Mouse (Mus musculus) left cerebral cortex, postnatal 10 days (tissue): Measurements from ENCODE around the gene Kansl2. TPM values are rescaled to one million over a fixed set of nuclear protein-coding genes. Genes with fewer than 3 reads are reported as not detected.

Experiments used
- DNase-seq, 2 experiments: peaks; one replicate each; pipeline ENCODE4 v3.0.0; 2021 to 2022; ENCODE audit warnings: low spot score in 2 of 2, mixed read lengths in 1 of 2; ENCODE audit errors: extremely low spot score in 1 of 2
- intact Hi-C: fragments of 180-260 bp; cut with DNase I; formaldehyde crosslinking; loops from one replicate; pipeline ENCODE4 v1.15.1; 2025
- total RNA-seq, 2 experiments: library from RNA; stranded (reverse); gene quantifications; 2 replicates each; pipeline ENCODE4 v1.2.3; 2021

Kansl2 gene
- total RNA-seq = 10 to 100 TPM; 62.2 to 64.0 TPM

- intact Hi-C loops = no loop called here
These were observed at the start of gene Kansl2 for GRCm38 (mm10) chr15:98533881-98534627. TSS of gene Kansl2 (minus strand) at chr15:98534264.

GRCm38 (mm10) chr15:98582996-98583395 lies 48.9 kb upstream of the Kansl2 start:
- no peak for DNase-seq
- intact Hi-C loops = loop anchor here (5.0 kb wide), 1 partner anchor 214 kb away; no protein-coding TSS in a partner anchor

More at GRCm38 (mm10) chr15:98533881-98534627, at the start of gene Kansl2:
- DNase-seq = peak; percentile 98 to 99

- intact Hi-C loops = loop anchor here (5.0 kb wide), 1 partner anchor 215 kb away; no protein-coding TSS in a partner anchor
- DNase-seq = peak in 1 of 2 experiments; percentile 26
These were observed 48.3 kb upstream of the Kansl2 start for GRCm38 (mm10) chr15:98582410-98582809.

DNA sequence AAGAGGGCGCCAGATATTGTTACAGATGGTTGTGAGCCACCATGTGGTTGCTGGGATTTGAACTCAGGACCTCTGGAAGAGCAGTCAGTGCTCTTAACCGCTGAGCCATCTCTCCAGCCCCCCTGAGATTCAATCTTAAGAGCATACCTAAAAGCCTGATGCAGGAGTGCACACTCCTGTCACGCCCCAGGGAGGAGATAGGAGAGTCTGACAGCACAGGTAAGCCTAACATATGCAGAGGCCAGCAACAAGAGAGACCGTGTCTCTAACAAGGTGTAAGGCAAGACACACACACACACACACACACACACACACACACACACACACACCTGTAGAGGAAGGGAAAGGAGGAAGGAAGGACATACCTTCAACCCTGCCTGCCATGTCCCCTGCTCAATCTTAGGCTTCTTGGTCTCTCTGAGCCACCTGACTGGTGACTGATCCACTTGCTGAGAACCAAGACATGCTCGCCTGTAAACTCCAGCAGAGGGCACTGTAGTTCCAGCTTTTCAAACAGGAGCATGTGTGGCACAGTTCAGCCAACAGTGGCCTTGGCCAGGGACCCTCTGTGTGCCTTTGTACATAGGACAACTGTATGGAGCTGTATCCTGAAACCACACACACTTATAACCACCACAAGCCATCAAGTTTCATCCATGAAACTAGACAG lies 45.9 kb upstream of the Kansl2 start:
- DNase-seq = peak; percentile 71 to 76
- intact Hi-C loops = loop anchor here (2.0 to 10.0 kb wide), 3 partner anchors 37 to 217 kb away; partner anchors contain the start of gene Ccdc65

GRCm38 (mm10) chr15:98579310-98579709 lies 45.2 kb upstream of the Kansl2 start:
- DNase-seq = no peak
- intact Hi-C loops = loop anchor here (10.0 kb wide), 1 partner anchor 125 kb away; the partner anchor contains the start of gene Ccdc65

DNA sequence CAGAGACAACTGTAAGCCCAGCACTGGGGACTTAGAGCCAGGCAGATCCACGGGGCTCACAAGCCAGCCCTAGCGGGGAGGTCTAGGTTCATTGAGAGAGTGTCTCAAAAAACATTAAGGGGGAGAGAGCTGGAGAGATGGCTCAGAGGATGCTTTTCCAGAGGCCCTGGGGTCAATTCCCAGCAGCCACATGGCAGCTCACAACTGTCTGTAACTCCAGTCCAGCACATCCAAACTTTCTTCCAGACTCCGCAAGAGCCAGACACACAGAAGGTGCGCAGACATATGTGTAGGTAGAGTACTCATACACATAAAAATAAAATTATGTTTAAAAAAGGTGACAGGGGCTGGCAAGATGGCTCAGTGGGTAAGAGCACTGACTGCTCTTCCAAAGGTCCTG lies 39.2 kb upstream of the Kansl2 start:
- intact Hi-C loops = loop anchor here (10.0 kb wide), 1 partner anchor 132 kb away; the partner anchor contains the start of gene Ccdc65

GRCm38 (mm10) chr15:98570873-98571538 lies 36.9 kb upstream of the Kansl2 start, which contains the start of the genes Ccnt1 and 4930415O20Rik:
TSS of gene Ccnt1 (minus strand) at chr15:98570923.
TSS of gene 4930415O20Rik (plus strand) at chr15:98571004.
- DNase-seq = no peak
- intact Hi-C loops = loop anchor here (10.0 kb wide), 1 partner anchor 134 kb away; the partner anchor contains the start of gene Ccdc65

More for the DNA sequence above, 39.2 kb upstream of the Kansl2 start:
- DNase-seq = no peak

DNA sequence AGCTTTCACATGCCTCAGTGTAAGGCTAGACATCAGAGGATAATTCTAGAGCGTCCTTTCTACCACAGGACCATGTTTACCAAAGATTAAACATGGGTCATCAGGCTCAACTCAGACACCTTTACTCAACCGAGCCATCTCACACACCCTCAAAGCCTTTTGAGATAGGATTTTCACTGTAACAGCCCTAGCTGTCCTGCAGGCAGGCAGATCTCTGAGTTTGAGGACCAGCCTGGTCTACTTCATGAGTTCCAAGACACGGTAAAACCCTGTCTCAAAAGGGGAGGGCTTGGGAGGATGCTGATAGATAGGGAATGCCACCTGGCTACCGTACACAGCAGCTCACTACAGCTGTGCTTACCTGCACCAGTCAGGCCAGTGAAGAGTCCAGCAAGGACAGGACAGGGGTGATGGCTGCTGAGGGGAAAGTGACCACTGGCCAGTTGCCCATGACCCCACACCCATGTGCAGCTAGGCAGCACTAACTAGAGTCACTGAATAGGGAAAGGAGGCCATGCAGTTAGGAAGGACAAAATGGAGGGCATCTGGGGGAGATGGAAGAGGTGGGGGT lies 35.8 kb upstream of the Kansl2 start:
- DNase-seq = no peak
- intact Hi-C loops = loop anchor here (10.0 kb wide), 1 partner anchor 135 kb away; the partner anchor contains the start of gene Ccdc65

DNA sequence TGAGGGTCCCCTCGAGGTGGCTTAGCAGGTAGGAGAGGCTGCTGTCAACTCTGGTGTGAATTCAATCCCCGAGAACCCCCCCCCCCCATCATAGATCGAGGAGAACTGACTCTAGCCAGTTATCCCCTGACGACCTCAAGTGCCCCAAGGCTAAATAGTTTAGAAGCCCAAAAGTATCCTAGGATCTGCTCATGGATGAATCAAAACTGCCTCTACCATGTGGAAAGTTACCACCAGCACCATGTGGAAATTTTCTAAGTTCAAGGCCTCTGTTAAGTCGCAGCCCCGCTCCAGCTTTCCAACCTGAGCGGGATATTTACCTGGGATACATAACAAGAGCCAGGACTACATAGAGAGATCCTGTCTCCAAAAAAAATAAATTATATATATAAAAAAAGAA lies 35.2 kb upstream of the Kansl2 start:
- intact Hi-C loops = no loop called here
- no peak for DNase-seq

DNA sequence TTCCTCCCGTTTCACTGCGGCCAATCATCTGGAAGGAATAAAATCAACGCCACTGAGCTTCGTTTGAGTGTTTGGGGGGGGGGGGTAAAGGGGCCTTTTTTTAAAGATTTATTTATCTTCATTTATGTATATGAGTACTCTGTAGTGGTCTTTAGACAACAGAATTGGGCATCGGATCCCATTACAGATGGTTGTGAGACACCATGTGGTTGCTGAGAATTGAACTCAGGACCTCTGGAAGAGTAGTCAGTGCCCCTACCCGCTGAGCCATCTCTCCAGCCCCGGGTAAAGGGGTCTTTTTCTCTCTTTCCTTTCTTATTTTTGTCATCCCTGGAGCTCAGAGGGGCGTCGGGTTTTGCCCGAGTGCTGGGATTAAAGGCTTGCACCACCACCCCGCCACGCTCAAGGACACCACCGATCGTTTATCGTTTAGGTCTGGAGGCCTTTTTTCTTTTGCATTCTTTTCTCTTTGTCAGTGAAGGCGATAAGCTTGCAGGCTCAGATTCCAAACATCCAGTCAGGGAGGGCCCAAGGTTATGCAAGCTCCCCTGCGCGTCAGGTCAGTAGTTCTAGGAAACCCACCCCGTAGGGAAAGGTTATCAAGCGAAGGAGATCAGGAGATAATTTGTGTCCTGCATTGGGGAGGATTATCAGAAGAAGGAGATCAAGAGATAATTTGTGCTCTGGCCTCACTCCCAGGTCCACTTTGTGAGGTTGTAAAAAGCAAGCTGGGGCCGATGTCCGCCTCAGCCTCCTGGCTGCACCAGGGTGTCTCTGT lies 34.4 kb upstream of the Kansl2 start:
- DNase-seq = no peak
- intact Hi-C loops = no loop called here

- intact Hi-C loops = no loop called here
These were observed 33.4 kb upstream of the Kansl2 start for GRCm38 (mm10) chr15:98567278-98568134.

DNA sequence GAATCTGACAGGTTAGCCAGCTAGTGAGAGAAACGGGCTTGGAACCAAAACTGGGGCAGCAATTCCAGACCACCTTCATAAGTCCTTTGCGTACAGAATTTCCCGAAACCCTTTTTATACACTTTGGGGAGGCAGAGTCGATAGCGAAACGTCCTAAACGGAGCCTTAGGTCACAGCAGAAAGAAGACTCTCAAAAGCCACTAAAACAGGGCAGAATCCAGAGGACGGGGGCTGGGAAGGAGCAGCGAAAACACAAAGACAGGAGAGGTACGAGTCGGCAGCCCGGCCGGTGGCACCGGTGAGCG lies 32.9 kb upstream of the Kansl2 start:
- DNase-seq = no peak
- intact Hi-C loops = no loop called here

More at GRCm38 (mm10) chr15:98567278-98568134, 33.4 kb upstream of the Kansl2 start:
- peak; percentile 100 for DNase-seq

DNA sequence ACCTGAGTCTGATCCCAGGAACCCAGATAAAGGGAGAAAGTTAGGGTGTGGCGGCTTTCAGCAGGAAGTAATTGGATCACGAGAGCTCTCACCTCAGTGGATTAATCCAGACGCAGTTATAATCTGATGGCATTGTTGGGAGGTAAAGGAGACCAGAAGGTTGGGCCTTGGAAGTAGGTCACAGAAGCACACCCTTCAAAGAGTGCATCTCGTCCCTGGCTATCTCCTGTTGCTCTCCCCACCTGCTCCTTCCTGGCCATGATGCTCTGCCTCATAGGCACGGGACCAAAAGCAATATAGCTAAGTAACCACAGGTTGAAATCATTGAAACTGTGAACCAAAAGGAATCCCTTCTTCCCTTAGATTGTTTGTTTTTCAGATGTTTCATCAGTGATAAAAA lies 23.1 kb upstream of the Kansl2 start:
- no peak for DNase-seq
- intact Hi-C loops = no loop called here

DNA sequence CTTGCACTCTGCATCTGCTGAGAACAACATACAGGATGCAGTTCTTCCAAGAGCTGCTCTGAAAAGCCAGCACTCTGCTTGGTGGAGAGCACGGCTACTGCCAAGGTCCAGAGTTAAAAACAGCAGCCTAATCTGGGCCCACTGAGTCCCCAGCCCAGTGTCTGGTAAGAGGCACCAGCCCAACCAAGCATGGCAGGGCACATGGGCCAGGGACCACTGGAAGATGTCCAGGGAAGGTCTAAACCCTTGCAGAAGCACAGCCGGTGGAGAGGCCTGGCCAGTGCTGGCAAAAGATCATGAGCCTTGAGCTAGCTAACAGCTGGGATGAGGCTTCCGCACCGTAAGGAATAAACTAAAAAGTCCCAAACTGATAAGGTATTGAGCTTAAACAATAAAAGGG lies 21.8 kb upstream of the Kansl2 start:
- intact Hi-C loops = no loop called here
- no peak for DNase-seq

- intact Hi-C loops = no loop called here
- no peak for DNase-seq
These were observed 18.7 kb upstream of the Kansl2 start for GRCm38 (mm10) chr15:98552758-98553157.

DNA sequence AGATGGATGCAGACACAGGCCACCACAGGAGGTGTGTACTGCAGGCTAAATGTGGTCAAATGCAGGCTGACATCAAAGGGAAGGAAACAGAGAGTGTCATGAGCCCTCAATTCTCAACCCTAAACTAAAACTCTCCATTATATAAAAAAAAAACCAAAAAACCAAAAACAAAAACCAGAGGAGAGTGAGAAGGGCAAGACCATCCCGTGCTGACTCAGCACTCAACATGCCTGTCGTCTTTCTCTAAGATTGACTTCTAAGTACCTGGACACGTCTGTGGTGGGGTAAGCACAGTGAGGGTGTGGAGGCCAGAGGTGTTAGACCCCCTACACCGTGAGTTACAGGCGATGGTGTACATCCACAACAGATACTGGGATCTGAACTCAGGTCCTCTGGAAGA lies 12.8 kb upstream of the Kansl2 start:
- DNase-seq = no peak
- intact Hi-C loops = no loop called here

- intact Hi-C loops = no loop called here
- DNase-seq = no peak
These were observed 11.1 kb upstream of the Kansl2 start for GRCm38 (mm10) chr15:98545151-98545550.
